Mouse (Mus musculus): ENCODE measurements around the gene Fos.

The Fos gene

DNA sequence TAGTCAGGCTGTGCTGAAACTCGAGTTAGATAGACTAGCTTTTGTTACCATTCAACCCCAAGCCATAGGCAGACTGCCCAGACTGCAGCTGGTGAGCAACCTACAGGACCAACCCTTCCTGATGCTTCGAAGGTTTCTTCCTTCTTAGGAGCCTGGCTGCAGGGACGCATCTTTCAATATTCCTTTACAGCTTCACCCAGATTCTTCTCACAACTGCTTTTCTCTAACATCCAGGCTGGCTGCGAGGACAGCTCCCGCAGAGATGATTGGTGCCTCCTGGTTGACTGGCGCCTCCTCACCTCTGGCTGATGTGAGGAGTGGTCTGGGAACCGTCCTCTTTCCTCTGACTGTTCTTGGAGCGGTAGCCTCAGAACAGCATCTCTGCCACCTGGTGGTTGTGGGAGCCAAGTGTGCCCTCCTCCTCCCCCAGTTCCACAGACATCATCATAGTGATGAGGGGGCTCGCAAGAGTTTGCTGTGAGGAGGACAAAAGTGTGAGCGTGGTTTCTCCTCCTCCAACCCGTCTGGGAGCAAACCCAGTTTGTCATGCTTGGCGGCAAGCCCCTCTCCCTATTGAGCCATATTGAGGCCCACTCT lies 14.0 kb downstream of the Fos start:
- DNase-seq (ENCODE audit: low spot score in 2 of 2) = peak; percentile 54 to 63

DNA sequence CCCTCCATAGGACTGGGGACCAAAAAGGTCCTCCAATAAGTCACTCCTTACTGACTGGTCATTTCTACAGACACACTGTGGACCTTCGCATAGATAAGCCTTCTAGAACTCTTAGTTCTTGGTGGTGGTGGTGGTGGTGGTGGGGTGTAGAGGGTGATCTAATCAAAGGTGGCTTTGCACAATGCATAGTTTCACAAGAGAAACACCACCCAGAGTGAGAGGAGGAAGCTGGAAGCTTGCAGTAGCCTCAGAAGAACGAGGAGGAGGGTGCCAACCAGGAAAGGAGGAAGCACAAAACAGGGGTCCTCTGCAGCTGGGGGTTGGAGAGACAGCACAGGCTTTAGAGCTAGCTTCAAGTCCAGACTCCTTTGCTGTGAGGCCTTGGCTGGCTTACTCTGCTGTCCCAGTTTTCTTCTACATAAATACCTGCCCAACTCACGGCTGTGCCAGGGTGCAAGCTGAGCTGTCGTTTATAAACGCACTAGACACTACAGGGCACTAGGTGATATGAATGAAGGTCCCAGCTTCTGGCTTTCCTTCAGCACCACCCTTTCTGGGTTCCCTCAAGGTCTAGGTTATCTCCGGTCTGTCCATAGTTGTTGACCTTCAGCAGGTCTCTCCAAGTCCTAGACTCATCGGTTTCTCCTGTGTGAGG lies 15.7 kb downstream of the Fos start:
- no peak for DNase-seq (ENCODE audit: low spot score in 2 of 2)

DNA sequence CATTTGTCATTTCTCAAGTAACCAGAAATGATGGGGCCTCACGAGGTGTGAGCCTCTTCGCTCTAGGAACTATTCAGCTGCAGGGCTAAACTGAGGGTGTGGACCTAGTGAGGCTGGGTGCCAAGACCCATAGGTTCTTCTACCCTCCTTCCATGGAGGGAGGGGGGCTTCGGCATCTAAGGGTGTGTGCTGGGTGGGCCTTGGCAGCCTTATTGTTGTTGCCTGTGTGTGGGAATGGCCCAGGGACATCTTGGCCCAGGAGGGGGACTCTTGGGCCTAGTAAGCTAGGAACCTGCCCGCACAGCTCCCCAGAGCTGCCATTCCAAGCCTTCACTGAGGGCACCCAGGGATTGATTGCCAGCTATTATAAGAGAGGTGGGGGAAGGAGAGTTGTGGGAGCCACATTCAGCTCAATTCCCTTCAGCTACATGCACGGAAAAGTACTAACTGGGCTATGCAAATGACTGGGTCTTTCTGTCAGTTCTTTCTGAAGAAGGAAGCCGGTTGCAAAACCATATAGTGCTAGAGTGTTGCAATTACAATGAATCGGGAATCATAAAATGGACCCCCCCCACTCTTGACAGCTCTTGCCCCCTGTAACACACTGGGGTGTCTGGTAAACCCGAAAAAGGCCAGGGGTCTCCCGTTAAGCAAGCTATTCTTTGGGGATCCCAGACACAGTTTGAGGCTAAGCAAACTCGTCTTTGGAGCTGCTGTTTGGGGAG lies 16.6 kb downstream of the Fos start:
- DNase-seq (ENCODE audit: low spot score in 2 of 2) = no peak

DNA sequence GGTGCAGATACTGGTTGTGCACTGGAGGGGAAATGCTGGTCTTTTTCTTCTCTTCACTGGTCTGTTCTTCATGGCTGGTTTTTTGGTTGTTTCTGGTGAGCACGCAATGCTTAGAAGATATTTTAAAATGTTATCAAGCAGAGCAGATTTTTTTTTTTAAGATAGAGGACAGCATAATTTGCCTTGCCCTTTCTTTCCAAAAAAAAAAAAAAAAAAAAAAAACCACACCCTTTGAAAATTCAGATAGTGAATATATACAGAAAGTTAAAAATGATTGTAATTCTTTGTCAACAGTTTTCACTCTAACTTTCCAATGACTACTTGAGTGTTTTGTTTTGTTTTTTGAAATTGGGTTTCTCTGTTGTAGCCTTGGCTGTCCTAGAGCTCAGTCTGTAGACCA lies 17.3 kb downstream of the Fos start:
- DNase-seq (ENCODE audit: low spot score in 2 of 2) = no peak

DNA sequence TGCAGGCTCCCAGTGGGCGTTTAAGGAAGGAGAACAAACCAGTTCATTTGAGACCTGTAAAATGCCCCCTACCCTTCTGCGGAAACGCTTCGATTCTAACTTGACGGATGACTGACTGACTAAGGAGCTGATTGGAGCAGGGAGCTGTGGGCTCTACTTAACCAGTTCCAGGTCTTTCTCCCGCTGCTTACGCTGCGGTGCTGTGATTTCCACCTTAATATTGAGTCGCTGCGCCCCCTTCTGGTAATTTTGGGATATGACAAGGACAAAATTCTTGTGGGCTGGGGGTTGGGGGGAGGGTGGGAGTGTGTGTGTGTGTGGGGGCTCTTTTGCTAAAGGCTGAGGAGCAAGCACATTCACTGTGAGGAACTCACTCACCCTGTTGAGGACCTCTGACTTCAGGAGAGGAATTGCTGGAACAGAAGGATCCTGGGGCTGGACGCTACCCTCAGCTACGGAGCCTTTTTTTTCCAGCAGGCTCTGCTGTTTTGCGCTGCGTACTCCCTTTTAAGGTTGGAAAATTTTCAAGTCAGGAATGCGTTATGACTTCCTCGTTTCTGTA lies 18.5 kb downstream of the Fos start:
- peak; percentile 38 to 56 for DNase-seq (ENCODE audit: low spot score in 2 of 2)

DNA sequence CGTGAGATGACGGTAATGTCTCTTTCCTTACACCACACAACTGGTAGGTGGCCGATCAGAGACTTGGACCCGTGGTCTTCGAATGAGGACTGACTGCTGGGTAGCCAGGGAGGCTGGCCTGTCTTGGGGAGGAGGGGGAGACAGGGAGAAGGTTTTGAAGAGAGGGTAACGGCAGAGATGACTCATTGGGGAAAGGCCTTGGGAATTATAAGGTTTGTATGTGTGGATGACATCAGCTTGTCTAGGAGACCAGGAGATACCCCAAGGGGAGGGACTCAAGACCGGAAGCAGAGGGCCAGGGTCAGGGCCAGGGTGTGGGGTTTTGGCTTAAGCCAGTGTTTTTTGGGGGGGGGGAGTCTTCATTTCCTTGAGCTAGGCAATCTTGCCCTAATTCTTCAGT lies 22.6 kb downstream of the Fos start:
- DNase-seq (ENCODE audit: low spot score in 2 of 2) = no peak

DNA sequence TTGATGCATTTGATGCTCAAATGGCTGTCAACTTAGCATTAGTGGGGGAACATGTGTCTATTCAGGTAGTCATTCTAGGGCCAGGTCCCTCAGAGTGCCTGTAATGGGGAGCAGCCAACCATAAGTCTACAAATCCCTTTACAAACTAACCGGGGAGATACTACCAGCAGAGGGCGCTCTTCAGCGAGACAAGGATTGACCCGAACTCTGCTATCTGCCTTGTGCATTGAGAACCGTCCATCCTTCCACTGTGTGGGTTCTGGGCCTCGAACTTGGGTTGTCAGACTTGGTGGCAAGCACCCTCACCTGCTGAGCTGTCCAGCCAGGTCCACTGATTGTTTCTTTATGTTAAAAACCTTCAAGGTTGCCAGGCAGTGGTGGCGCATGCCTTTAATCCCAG lies 23.1 kb downstream of the Fos start:
- peak in 1 of 2 experiments; percentile 63 for DNase-seq (ENCODE audit: low spot score in 2 of 2)

DNA sequence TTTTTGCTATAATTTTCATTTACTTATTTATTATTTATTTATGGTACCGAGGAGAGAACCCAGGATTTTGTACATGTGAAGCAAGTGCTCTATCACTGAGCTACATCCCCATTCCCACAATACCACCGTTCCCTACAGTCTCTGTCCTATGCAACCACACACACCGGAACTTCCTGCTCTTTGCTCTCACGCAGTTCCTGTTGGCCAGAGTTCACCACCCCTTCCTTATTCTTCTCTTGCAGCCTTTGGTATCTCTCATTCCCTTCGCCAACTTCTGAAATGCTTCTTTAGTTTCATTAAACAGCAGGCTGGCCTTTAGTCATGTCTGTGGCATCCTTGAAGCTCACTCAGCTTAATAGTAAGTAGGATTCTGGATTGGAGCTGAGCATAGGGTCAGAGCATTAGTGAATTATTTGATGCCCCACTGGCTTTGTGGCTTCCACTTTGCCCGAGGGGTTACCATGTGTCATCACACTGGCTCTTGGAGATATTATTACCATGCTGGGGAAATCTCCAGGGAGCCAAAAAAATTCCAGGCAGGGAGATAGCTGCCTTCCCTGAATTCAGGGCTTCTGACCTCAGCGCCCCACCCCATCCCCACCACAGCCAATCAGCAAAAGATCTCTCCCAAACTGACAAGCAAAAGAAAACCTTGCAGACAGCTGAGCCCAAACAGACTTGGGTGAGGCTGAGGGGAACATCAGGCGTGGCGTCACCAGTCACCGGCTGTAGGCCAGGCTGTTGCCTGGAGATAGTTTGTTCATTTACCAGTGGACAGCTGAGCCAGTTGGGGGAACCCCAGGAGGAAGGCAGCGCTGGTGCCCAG lies 23.8 kb downstream of the Fos start:
- DNase-seq (ENCODE audit: low spot score in 2 of 2) = peak; percentile 64 to 68

DNA sequence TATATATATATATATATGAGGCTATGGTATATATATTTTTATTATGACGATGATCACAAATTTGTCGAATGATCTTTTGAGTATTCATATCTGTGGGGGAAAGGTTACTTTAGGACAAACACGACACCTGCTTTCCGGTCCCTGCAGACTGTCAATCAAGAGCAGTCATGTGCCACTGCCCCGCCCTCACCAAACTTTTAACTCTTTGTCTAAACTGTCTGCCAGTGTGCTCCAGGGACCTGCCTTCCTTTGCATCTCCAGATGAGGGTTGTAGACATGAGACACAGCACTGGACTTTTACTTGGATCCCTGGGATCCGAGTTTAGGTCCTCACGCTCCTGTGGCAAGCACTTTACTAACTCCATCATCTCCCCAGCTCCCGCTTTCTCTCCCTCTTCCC lies 25.3 kb downstream of the Fos start:
- DNase-seq (ENCODE audit: low spot score in 2 of 2) = no peak

DNA sequence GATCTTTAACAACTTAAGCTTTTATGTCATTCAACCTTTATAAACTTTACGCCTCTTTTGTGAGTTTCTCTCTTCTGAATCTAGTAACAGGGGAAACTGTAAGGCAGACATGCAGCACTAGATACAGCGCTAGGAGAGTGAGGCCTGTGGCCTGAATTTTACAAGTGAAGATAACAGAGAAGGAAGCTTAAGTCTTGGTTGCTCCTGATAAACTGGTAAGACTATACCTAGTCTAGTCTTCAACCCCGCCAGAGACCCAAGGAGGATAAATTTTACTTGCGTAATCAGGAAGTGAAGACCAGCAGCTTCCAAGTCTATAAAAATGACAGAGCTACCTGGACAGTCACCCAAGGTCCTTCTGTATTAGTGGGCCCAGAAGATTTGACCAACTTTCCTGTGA lies 29.0 kb downstream of the Fos start:
- DNase-seq (ENCODE audit: low spot score in 2 of 2) = no peak

DNA sequence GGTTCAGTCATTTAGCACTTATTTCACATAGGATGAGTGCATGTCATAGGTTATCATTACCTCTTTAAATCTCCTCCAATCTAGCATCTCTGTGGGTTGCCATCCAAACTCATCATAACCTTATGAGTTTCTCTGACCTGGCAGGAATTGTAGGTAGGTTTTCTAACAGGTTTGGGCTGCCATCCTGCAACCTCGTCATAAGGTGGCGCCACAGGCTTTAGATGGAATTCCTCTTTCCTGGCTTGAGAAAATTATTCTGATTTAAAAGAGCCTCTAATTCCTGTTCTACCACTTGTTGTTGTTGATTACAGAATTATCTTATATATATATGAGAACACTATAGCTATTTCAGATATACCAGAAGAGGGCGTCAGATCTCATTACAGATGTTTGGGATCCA lies 34.5 kb downstream of the Fos start:
- DNase-seq (ENCODE audit: low spot score in 2 of 2) = no peak

DNA sequence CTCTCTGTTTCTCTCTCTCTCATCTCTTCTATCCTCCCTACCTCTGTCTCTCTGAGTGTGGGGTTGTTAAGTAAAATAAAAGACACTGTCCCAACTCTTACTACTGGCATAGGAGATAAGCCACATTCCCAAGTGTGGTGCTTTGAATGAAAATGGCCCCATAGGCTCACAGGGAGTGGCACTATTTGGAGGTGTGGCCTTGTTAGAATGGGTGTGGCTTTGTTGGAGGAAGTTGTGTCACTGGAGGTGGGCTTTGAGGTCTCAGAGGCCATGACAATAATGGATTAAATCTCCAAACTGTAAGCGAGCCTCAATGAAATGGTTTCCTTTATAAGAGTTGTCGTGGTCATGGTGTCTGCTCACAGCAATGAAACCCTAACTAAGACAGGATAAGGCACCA lies 36.3 kb downstream of the Fos start:
- DNase-seq (ENCODE audit: low spot score in 2 of 2) = no peak

DNA sequence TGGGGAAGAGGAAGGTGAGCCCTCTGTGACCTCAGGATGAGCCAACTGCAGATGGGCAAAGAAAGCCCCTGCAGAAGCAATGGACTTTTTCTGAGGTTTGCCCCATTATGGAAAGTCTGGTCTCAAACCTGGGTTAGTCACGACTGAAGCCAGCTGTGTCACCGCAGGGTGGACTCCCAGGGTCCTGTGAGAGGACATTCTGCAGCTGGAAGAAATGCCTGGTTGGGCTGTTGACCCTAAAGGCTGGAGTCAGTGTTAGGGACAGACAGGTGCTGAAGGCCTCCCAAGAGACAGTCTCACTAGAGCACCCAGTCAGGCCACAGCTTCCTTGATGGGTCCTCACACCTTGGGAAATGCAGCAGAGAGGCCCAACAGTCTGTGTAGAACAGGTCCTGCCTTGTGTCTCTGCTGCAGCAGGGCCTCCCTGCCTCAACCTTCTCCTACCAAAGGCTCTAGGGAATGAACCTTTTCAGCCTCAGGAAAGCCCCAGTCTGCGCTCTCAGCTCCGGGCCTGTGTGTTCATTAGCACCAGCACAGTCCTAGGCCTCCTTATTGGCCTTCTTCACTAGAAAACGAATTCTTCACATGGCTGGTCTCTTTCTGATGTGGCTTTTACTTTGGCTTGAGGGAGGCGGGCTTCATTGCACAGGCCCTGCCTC lies 40.2 kb downstream of the Fos start:
- no peak for DNase-seq (ENCODE audit: low spot score in 2 of 2)

DNA sequence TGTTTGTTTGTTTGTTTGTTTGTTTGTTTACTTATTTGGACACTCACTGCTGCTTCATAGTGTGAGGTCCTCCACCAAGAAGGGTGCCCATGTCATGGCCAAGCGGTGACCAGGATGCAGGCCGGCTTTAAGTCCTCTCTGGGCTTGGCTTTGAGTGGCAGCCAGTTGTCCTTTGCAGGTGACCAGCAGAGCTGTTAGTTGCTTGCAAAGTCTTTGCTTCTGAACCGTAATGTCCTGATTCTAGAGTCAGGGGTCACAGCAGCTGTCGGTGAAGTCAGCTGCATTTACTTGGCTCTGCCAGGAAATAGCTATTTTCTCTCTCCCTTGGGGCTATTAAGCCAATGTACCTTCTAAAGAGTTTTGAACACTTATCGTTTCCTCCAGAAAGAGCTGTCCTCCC lies 41.3 kb downstream of the Fos start:
- no peak for DNase-seq (ENCODE audit: low spot score in 2 of 2)

DNA sequence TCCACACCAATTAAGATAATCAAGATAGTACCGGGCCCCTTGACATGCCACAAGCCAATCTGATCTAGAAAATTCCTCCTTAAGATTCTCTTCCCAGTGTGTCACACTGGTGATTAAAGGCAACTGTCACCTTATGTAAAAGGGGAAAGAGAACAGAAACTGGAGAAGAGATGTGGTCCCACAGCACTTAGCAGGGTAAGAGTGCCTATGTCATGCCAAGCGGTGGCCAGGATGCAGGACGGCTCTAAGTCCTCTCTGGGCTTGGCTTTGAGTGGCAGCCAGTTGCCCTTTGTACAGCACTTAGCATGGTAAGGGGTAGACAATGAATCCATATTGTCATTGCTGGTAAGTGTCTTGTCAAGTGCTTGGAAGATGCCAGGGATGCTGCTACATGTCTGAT lies 42.2 kb downstream of the Fos start:
- DNase-seq (ENCODE audit: low spot score in 2 of 2) = no peak

DNA sequence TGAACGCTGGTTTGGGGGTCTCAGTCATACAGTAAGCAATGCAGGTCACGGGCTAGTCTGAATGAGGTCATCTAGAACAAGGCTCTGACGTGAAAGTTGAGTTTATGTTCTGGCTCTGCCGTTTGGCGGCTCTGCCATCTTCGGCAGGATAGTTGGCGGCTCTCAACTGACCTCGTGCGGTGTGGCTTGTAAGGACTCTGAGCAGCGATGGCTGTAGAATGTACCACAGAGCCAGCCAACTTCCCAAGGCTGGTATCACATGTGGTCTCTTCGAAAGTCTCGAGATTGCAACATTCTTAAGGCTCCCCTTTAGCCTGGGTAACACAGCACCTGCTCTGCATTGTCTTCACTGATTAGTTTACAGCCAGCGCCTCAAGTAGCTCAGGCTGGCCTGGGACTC lies 43.6 kb downstream of the Fos start:
- no peak for DNase-seq (ENCODE audit: low spot score in 2 of 2)

DNA sequence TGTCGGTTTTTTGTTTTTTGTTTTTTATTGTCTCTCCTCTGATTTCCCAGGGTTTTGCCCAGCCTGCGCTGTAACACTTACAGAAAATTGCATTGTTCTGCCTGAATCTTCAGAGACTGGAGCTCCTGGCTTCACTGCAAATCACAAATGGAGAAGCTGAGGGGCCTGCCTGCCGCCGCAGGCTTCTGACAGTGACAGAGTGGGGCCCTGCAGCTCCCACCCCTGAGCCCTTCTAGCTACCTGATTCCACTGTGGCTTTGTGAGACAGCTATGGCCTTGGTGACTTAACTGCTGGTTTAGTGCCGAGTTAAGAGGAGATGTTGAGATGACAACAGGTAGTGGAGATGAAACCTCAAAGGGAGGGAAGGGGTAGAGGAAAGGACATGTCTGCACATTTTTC lies 44.3 kb downstream of the Fos start:
- DNase-seq (ENCODE audit: low spot score in 2 of 2) = no peak

DNA sequence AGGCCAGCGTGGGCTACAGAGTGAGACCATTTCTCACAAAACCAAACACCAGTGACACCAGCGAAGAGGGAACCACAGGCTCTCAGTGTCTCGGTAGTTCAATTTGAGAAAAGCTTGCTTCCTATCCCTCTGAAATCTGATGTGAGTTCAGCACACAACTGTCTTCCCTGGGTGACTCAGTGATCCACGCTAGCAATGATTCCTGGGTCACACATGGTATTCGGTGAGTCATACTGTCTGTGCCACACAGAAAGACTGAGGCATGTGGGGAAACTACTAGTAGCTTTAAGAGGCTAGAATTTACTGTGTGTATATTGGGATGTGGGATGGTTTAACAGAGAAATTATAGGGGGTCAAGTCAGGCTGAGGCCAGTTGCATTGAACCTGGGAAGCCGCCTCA lies 45.9 kb downstream of the Fos start:
- no peak for DNase-seq (ENCODE audit: low spot score in 2 of 2)

DNA sequence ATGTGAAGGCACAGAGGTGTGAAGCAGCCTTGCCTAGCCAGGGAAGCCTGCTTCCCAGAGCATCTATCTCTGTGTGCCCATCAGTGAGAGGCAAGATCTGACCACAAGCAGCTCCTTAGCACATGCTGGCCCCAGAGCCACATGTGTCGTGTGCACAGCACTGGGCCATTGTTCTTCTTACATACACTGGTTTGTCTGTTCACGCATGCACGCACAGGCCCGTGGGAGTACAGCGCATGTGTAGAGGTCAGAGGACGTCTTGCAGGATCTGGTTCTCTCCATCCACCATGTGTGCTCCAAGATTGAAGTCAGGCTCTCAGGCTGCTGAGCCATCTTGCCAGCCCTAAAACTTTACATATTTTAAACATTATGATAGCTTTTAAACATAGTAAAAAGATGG lies 47.4 kb downstream of the Fos start:
- DNase-seq (ENCODE audit: low spot score in 2 of 2) = no peak

DNA sequence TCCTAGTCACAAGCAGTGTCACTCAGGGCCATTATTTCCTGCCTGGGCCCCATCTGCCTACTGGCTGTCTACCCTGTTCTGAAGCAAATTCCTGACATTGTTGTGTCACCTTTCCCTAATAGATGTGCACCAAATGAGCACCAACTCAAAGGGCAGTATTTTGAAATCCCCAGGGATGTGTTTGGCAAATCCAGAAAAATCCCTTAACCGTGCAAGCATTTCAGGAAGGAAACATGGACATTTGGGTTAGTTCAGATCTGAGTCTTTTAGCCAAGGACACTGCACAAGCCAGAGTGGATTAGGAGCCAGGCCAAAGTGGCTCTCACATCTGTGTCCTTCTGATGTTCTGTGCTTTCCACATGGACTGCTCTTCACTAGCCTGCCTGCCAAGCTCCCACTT lies 48.0 kb downstream of the Fos start:
- peak; percentile 44 for DNase-seq (ENCODE audit: low spot score in 2 of 2)

DNA sequence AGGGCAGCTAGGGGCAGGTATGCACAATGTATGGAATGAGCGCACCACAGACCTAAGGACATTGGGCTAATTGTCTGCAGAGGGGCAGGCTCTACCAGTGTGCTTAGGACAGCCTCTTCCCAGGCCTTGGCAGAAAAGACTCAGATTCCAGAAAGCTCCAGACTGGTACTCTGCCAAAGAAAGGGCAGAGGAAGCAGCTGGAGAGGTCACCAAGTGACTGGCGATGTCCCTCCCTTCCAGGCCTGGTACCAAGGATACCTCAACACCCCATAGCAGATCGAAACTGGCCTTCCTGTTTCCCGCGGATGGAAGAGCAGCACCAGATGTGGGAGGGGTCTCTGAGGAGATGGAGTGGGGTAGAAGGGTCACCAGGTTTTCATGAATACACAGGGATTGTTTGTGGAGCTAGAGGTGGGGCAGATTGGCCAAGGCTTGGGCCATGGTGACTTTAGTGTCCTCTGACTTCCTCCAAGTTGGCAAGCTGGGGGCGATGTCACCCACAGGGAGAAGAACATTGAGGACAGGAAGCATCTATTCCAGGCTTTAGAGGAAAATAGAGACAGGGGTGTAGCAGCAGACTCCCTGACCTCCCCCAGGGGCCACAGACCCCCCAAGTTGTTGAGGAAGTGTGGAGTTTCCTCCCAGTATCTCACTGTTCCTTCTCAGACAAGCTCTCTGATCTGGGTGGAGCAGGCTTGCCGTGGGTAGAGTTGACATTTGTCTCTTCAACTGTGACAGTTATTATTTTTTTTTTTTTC lies 49.1 kb downstream of the Fos start:
- DNase-seq (ENCODE audit: low spot score in 2 of 2) = peak; percentile 22 to 32
